Mouse (Mus musculus) intestine, embryonic 16.5 days (tissue): ENCODE data around the gene Plk5. TPM values are rescaled to one million over a fixed set of nuclear protein-coding genes. Genes with fewer than 3 reads are reported as not detected.
A peak's percentile ranks its signal among the peaks of the same experiment; 100 is the strongest.

Experiments used
- ATAC-seq: fragments of 200-750 bp; cut with Nextera tagmentation; 2 replicates; pipeline ENCODE4 v1.8.0; 2017; ENCODE audit warnings: moderate TSS enrichment, moderate library complexity
- H3K27ac ChIP-seq: fragments of 300-500 bp; sonication (generic); 2 replicates; pipeline ENCODE4 v1.5.1; 2014; ENCODE audit warnings: mild to moderate bottlenecking, low read length
- H3K27me3 ChIP-seq: fragments of 300-500 bp; sonication (generic); replicated peaks from 2 replicates; pipeline ENCODE4 v1.6.1; 2014; ENCODE audit warnings: low read length, control low read depth, mixed read lengths; ENCODE audit not compliant: control insufficient read depth, insufficient read depth
- H3K36me3 ChIP-seq: fragments of 300-500 bp; sonication (generic); 2 replicates; pipeline ENCODE4 v1.6.1; 2014; ENCODE audit warnings: low read length, control low read depth; ENCODE audit not compliant: control insufficient read depth, insufficient read depth
- H3K4me1 ChIP-seq: fragments of 300-500 bp; sonication (generic); 2 replicates; pipeline ENCODE4 v1.6.1; 2014; ENCODE audit warnings: low read length, control low read depth, mixed read lengths; ENCODE audit not compliant: control insufficient read depth, insufficient read depth
- H3K4me2 ChIP-seq: fragments of 300-500 bp; sonication (generic); 2 replicates; pipeline ENCODE4 v1.6.1; 2014; ENCODE audit warnings: low read depth, low read length, control low read depth
- H3K4me3 ChIP-seq: fragments of 300-500 bp; sonication (generic); 2 replicates; pipeline ENCODE4 v1.5.1; 2014; ENCODE audit warnings: mild to moderate bottlenecking, low read length
- H3K9ac ChIP-seq: fragments of 300-500 bp; sonication (generic); 2 replicates; pipeline ENCODE4 v1.6.1; 2014; ENCODE audit warnings: low read depth, low read length
- H3K9me3 ChIP-seq: fragments of 300-500 bp; sonication (generic); 2 replicates; pipeline ENCODE4 v1.6.1; 2016; ENCODE audit warnings: low read length, control low read depth; ENCODE audit not compliant: control insufficient read depth
- WGBS: fragments of 180-500 bp; shearing (Covaris S2); extraction: QIAGEN DNeasy Blood & Tissue Kit; methylation state at CpG from one replicate; pipeline ENCODE4 v1.1.7; 2014; 5-methylcytosine and 5-hydroxymethylcytosine counted together
- polyA plus RNA-seq: library from polyadenylated mRNA; unstranded; fragments of >200 nt; fragmentation: Nextera tagmentation; extraction: Ambion mirVana; gene quantifications from 2 replicates; pipeline ENCODE4 v1.2.1, GENCODE M21; 2015

The Plk5 gene
- polyA plus RNA-seq, 1 experiment from 2014 or later = 0.39 TPM

GRCm38 (mm10) chr10:80397524-80398173, 41.4 kb downstream of the Plk5 start:
- ATAC-seq = no peak
- Histone ChIP-seq H3K9ac (peak overlapping the region; percentile 93), H3K4me1 (peaks cover 23% of the 10 kb centered on the region), H3K9me3 (no peaks in the 10 kb centered on the region), H3K27me3 (no peaks in the 10 kb centered on the region), H3K27ac (peak overlapping the region; percentile 60), H3K4me3 (peak overlapping the region; percentile 80), H3K4me2 (peak overlapping the region; percentile 94), H3K36me3 (peaks cover 30% of the 10 kb centered on the region)
- WGBS = 37% methylated on average over 8 of the region's 8 CpGs

- Histone ChIP-seq H3K9ac (peak overlapping the region; percentile 93), H3K4me2 (peak overlapping the region; percentile 94), H3K27ac (peak overlapping the region; percentile 99), H3K36me3 (peaks cover 31% of the 10 kb centered on the region), H3K4me1 (peaks cover 21% of the 10 kb centered on the region), H3K4me3 (peak overlapping the region; percentile 80), H3K9me3 (no peaks in the 10 kb centered on the region), H3K27me3 (no peaks in the 10 kb centered on the region)
- WGBS = 0% methylated on average over 1 of the region's 1 CpGs
- no peak for ATAC-seq
Observed at GRCm38 (mm10) chr10:80398174-80398535, 41.9 kb downstream of the Plk5 start.

- H3K36me3 ChIP-seq = peaks cover 32% of the 10 kb centered on the region
- H3K9ac ChIP-seq = peak overlapping the region; percentile 93
- H3K27ac ChIP-seq = peak overlapping the region; percentile 99
- H3K4me3 ChIP-seq = peak overlapping the region; percentile 80
- peak; percentile 81 for ATAC-seq
- H3K4me2 ChIP-seq = peak overlapping the region; percentile 94
- H3K4me1 ChIP-seq = peaks cover 21% of the 10 kb centered on the region
- no peaks in the 10 kb centered on the region for H3K27me3 ChIP-seq
- WGBS = under 1% methylated on average over 49 of the region's 59 CpGs
- H3K9me3 ChIP-seq = 0 out of 2 replicates have a peak, but pooled peaks cover 2% of the 10 kb centered on the region
Observed at GRCm38 (mm10) chr10:80398719-80399190, 42.5 kb downstream of the Plk5 start.

- Histone ChIP-seq H3K36me3 (peaks cover 30% of the 10 kb centered on the region), H3K27ac (peak within 1 kb of the TSS; percentile 99), H3K4me1 (peaks cover 21% of the 10 kb centered on the region), H3K4me2 (peak within 1 kb of the TSS; percentile 94), H3K27me3 (no peaks in the 10 kb centered on the region), H3K9ac (peak within 1 kb of the TSS; percentile 93), H3K9me3 (0 out of 2 replicates have a peak, but pooled peaks cover 2% of the 10 kb centered on the region), H3K4me3 (peak within 1 kb of the TSS; percentile 80)
- peak; percentile 96 for ATAC-seq
- under 1% methylated on average over 75 of the region's 82 CpGs for WGBS
Observed at GRCm38 (mm10) chr10:80399191-80399972, 43.1 kb downstream of the Plk5 start, which contains the start of gene Mbd3. TSS of gene Mbd3 (minus strand) at chr10:80399550.

- Histone ChIP-seq H3K9me3 (0 out of 2 replicates have a peak, but pooled peaks cover 2% of the 10 kb centered on the region), H3K9ac (peak overlapping the region; percentile 74), H3K4me1 (peaks cover 25% of the 10 kb centered on the region), H3K4me2 (peak overlapping the region; percentile 72), H3K36me3 (peaks cover 23% of the 10 kb centered on the region), H3K27ac (peak overlapping the region; percentile 93), H3K27me3 (no peaks in the 10 kb centered on the region), H3K4me3 (peak overlapping the region; percentile 80)
- ATAC-seq = no peak
- whole genome bisulfite sequencing = 11% methylated on average over 17 of the region's 17 CpGs
Observed at GRCm38 (mm10) chr10:80399973-80400703, 43.9 kb downstream of the Plk5 start.

GRCm38 (mm10) chr10:80400704-80401161, 44.5 kb downstream of the Plk5 start:
- no peak for ATAC-seq
- H3K4me2 ChIP-seq = peak overlapping the region; percentile 72
- H3K27me3 ChIP-seq = no peaks in the 10 kb centered on the region
- H3K36me3 ChIP-seq = peaks cover 18% of the 10 kb centered on the region
- peaks cover 31% of the 10 kb centered on the region for H3K4me1 ChIP-seq
- WGBS = 67% methylated on average over 4 of the region's 4 CpGs
- H3K27ac ChIP-seq = peak overlapping the region; percentile 93
- peak overlapping the region; percentile 80; the same call in 1 of the 2 replicates for H3K4me3 ChIP-seq
- peak overlapping the region; percentile 74 for H3K9ac ChIP-seq
- H3K9me3 ChIP-seq = 0 out of 2 replicates have a peak, but pooled peaks cover 2% of the 10 kb centered on the region

- Histone ChIP-seq H3K4me3 (no peak overlapping the region), H3K36me3 (peaks cover 18% of the 10 kb centered on the region), H3K4me1 (peaks cover 29% of the 10 kb centered on the region), H3K9me3 (0 out of 2 replicates have a peak, but pooled peaks cover 2% of the 10 kb centered on the region), H3K27me3 (no peaks in the 10 kb centered on the region), H3K27ac (no peak overlapping the region), H3K9ac (no peak overlapping the region), H3K4me2 (no peak overlapping the region)
- WGBS = 92% methylated on average over 4 of the region's 4 CpGs
- no peak for ATAC-seq
Observed at GRCm38 (mm10) chr10:80403044-80403692, 46.9 kb downstream of the Plk5 start.

GRCm38 (mm10) chr10:80405481-80406173, 49.4 kb downstream of the Plk5 start:
- Histone ChIP-seq H3K27me3 (no peaks in the 10 kb centered on the region), H3K9me3 (0 out of 2 replicates have a peak, but pooled peaks cover 2% of the 10 kb centered on the region), H3K36me3 (peaks cover 22% of the 10 kb centered on the region), H3K4me2 (peak overlapping the region; percentile 61), H3K27ac (no peak overlapping the region), H3K4me3 (peak overlapping the region; percentile 95), H3K4me1 (peaks cover 22% of the 10 kb centered on the region), H3K9ac (peak overlapping the region; percentile 93)
- ATAC-seq = no peak
- 52% methylated on average over 10 of the region's 10 CpGs for WGBS
